Mouse (Mus musculus) Patski (cell line): ENCODE results near the gene Ovgp1. TPM values are rescaled to one million over a fixed set of nuclear protein-coding genes. Genes with fewer than 3 reads are reported as not detected.

Experiments used
- ATAC-seq: fragments of 100-300 bp; one replicate; pipeline ENCODE4 v1.8.0; 2021
- CTCF ChIA-PET: fragments of 350-600 bp; sonication (Branson Sonifier 250); formaldehyde crosslinking; loops from one replicate; lab custom pipeline; 2022; ENCODE audit warnings: inconsistent platforms; lab: Charles Lee
- POLR2A ChIA-PET: fragments of 350-600 bp; sonication (Branson Sonifier 250); formaldehyde crosslinking; loops from one replicate; lab custom pipeline; 2022; ENCODE audit warnings: antibody characterized with exemption, inconsistent platforms; lab: Charles Lee
- DNase-seq: peaks from one replicate; pipeline ENCODE4 v3.0.0-alpha.2; 2011; ENCODE audit warnings: low read depth, low spot score
- H3K27me3 ChIP-seq: fragments of 371-371 bp; one replicate; pipeline ENCODE4 v1.5.1; 2021
- CTCF ChIP-seq: fragments of 100-300 bp; IDR thresholded peaks from one replicate; pipeline ENCODE4 v1.5.1; 2021
- in situ Hi-C: fragments of 300-500 bp; cut with MboI; formaldehyde crosslinking; loops from 3 replicates; pipeline ENCODE4 v1.11.1; 2018; ENCODE audit warnings: low pct_unique_long_range_greater_than_20kb, mixed read lengths
- polyA plus RNA-seq: library from polyadenylated mRNA; unstranded; gene quantifications from one replicate; pipeline ENCODE4 v1.2.3, GENCODE M21; 2021

Gene Ovgp1
- polyA plus RNA-seq, 1 experiment from 2014 or later = 1.9 TPM

DNA sequence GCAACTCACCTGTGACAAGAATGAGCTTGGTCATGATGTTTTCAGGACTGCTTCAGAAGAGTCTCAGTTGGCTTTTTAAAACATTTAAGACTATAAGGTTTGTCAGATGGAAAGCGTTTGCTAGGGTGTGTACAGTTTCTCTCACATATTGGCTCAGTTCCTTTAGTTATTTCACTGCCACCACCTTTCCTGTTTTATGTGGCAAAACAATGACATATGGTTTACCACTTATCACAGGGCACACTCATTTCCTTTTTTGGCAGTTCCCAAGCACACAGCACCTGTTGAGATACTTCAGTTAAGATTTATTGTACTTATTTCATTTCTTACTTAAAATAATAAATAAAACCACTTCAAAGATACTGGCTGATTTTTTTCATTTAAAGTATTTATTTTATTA lies 59.3 kb downstream of the Ovgp1 start, which contains the start of gene Chil5:
Chil5 (minus strand) TSS at position 34 of the 400 bp plus-strand sequence.
- H3K27me3 ChIP-seq = peaks cover 2% of the 10 kb centered on the region
- TF ChIP-seq CTCF = no peak
- in situ Hi-C loops = no loop called here
- ChIA-PET CTCF (no interaction called here), POLR2A (interaction anchor here (1.0 kb wide), 1 partner anchor 400 kb away, joined by 6 read pairs; no protein-coding TSS in a partner anchor)
- DNase-seq = no peak
- no peak for ATAC-seq

Other genes starting within 250 kb of the Ovgp1 start
- 165 TPM for gene Rap1a, start 172.4 kb upstream of the Ovgp1 start, polyA plus RNA-seq
- not detected for gene Adora3, start 102.9 kb upstream of the Ovgp1 start, polyA plus RNA-seq
- gene Tmigd3, start 102.8 kb upstream of the Ovgp1 start, polyA plus RNA-seq = not detected
- 0.09 TPM for gene I830077J02Rik, start 41.0 kb upstream of the Ovgp1 start, polyA plus RNA-seq
- 92.0 TPM for gene Wdr77, start 14.3 kb upstream of the Ovgp1 start, polyA plus RNA-seq
- gene Atp5f1, start 13.6 kb upstream of the Ovgp1 start, polyA plus RNA-seq = 723 TPM
- not detected for gene Pifo, start 40.9 kb downstream of the Ovgp1 start, polyA plus RNA-seq
- gene Chil5, start 59.1 kb downstream of the Ovgp1 start, polyA plus RNA-seq = not detected
- gene Chia1, start 139.5 kb downstream of the Ovgp1 start, polyA plus RNA-seq = not detected
- not detected for gene Chil3, start 193.9 kb downstream of the Ovgp1 start, polyA plus RNA-seq
- not detected for gene Chil4, start 245.8 kb downstream of the Ovgp1 start, polyA plus RNA-seq